Mouse (Mus musculus) hindbrain, postnatal 0 days (tissue): Measurements from ENCODE around the gene Slc28a3. TPM values are rescaled to one million over a fixed set of nuclear protein-coding genes. Genes with fewer than 3 reads are reported as not detected.

ENCODE experiments used
- ATAC-seq: fragments of 200-750 bp; cut with Nextera tagmentation; 2 replicates; pipeline ENCODE4 v1.8.0; 2017; ENCODE audit warnings: mild to moderate bottlenecking, moderate TSS enrichment, moderate library complexity
- DNase-seq: peaks from one replicate; pipeline ENCODE4 v3.0.0-alpha.2; 2015; ENCODE audit warnings: low spot score
- H3K27ac ChIP-seq: fragments of 300-500 bp; sonication (generic); 2 replicates; pipeline ENCODE4 v1.5.1; 2014; ENCODE audit warnings: mild to moderate bottlenecking
- H3K27me3 ChIP-seq: fragments of 300-500 bp; sonication (generic); 2 replicates; pipeline ENCODE4 v1.6.1; 2014; ENCODE audit warnings: low read length, mixed read lengths; ENCODE audit not compliant: insufficient read depth
- H3K36me3 ChIP-seq: fragments of 300-500 bp; sonication (generic); 2 replicates; pipeline ENCODE4 v1.6.1; 2014; ENCODE audit warnings: low read length, mixed read lengths; ENCODE audit not compliant: insufficient read depth
- H3K4me1 ChIP-seq: fragments of 300-500 bp; sonication (generic); 2 replicates; pipeline ENCODE4 v1.6.1; 2014; ENCODE audit warnings: antibody characterized with exemption, low read length, mixed read lengths; ENCODE audit not compliant: insufficient read depth
- H3K4me2 ChIP-seq: fragments of 300-500 bp; sonication (generic); 2 replicates; pipeline ENCODE4 v1.6.1; 2014; ENCODE audit warnings: low read depth, mild to moderate bottlenecking, low read length, moderate library complexity, mixed read lengths
- H3K4me3 ChIP-seq: fragments of 300-500 bp; sonication (generic); 2 replicates; pipeline ENCODE4 v1.5.1; 2014; ENCODE audit warnings: low read length
- H3K9ac ChIP-seq: fragments of 300-500 bp; sonication (generic); replicated peaks from 2 replicates; pipeline ENCODE4 v1.6.1; 2014; ENCODE audit warnings: mild to moderate bottlenecking, low read length, moderate library complexity, mixed read lengths
- H3K9me3 ChIP-seq: fragments of 300-500 bp; sonication (generic); 2 replicates; pipeline ENCODE4 v1.6.1; 2016; ENCODE audit warnings: low read length, mixed read lengths
- CTCF ChIP-seq: IDR thresholded peaks from 2 replicates; pipeline ENCODE4 v1.5.1; 2016; ENCODE audit warnings: antibody characterized with exemption, control low read depth, low read depth
- WGBS: fragments of 180-500 bp; shearing (Covaris S2); extraction: QIAGEN DNeasy Blood & Tissue Kit; methylation state at CpG from one replicate; pipeline ENCODE4 v1.1.7; 2014; 5-methylcytosine and 5-hydroxymethylcytosine counted together
- polyA plus RNA-seq: library from polyadenylated mRNA; unstranded; fragments of >200 nt; fragmentation: Nextera tagmentation; extraction: Ambion mirVana; gene quantifications from 2 replicates; pipeline ENCODE4 v1.2.1, GENCODE M21; 2015
- total RNA-seq: library from RNA; depleted of rRNA; stranded (reverse); fragments of >200 nt; gene quantifications from 2 replicates; pipeline ENCODE4 v1.2.3, GENCODE M21; 2014; rRNA removed

Slc28a3 gene
- 0.58 TPM in 1 of 2 replicates, not detected in the other for total RNA-seq
- polyA plus RNA-seq: 0.25 and 0.33 TPM in 2 replicates

DNA sequence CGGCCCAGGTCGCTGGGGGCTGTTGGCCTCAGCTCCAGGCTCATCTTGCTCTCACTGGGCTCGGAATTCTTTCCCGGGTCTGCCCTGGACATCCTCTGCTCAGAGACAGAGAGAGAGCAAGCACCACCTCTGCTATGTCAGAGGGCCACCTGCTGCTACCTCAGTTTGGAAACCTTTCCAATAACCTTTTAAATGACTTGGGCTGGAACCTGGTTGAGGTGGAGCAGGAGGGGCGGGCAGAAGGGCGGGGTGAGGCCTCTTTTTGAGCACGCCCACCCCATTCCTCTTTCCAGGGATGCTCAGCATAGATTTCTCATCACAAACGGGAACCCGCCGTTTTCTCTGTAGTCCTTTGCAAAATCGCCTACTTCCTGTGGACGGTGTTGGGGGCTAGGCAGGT is at the start of gene Slc28a3:
TSS of gene Slc28a3 (minus strand) at position 162 of the 400 bp plus-strand sequence.
- H3K27me3 ChIP-seq: no peaks in the 10 kb centered on the region
- WGBS: 17% methylated on average over 12 of the region's 12 CpGs
- DNase-seq: no peak
- no peaks in the 10 kb centered on the region for H3K36me3 ChIP-seq
- H3K9ac ChIP-seq: no peak within 1 kb of the TSS
- no peak within 1 kb of the TSS for H3K4me2 ChIP-seq
- no peaks in the 10 kb centered on the region for H3K9me3 ChIP-seq
- no peak within 1 kb of the TSS for H3K4me3 ChIP-seq
- H3K4me1 ChIP-seq: no peaks in the 10 kb centered on the region
- no peak within 1 kb of the TSS for H3K27ac ChIP-seq
- no peak for TF ChIP-seq CTCF
- no peak for ATAC-seq

DNA sequence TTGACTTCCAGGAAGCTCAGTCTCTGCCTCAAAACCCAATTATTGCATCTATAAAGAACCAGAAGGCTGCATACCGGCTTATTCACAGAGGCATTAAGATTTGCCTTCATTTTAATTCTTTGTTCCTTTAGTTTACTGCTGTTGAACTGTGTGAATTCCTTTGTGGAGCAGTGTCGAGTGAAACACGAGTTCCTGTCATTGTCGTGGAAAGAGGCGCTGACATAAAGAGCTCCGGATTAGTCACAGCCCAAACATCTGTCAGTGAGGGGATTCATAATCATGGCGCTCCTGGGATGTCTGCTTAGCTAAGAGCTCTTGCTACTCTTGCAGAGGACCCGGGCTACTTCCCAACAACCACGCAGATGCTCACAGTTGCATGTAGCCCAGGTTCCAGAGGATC is 47.3 kb upstream of the Slc28a3 start:
- Histone ChIP-seq H3K4me1 (no peaks in the 10 kb centered on the region), H3K4me2 (no peak overlapping the region), H3K27ac (no peak overlapping the region), H3K4me3 (no peak overlapping the region), H3K9me3 (no peaks in the 10 kb centered on the region), H3K36me3 (no peaks in the 10 kb centered on the region), H3K9ac (no peak overlapping the region), H3K27me3 (no peaks in the 10 kb centered on the region)
- WGBS: 16% methylated on average over 9 of the region's 9 CpGs
- TF ChIP-seq CTCF: no peak
- ATAC-seq (no peak), DNase-seq (no peak)

DNA sequence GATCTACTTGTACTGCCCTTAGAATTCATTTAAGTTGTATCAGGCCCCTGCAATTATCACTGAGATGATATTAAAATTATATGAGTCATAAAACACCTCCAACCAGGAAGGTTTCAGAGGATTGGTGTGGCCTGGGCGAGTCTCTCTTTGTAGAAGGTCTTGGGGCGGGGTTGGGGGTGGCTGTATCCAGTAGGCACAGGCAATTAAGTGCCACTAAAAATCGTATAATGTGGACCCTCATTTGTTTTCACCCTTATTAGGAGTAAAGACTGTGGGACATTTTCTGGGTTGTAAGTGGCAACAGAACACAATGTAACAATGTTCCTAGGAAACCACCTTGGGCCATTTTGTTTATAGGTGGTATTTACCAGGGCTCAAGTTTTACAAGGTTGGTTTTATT is 46.2 kb upstream of the Slc28a3 start:
- ATAC-seq: no peak
- no peaks in the 10 kb centered on the region for H3K27me3 ChIP-seq
- H3K9me3 ChIP-seq: no peaks in the 10 kb centered on the region
- no peak overlapping the region for H3K27ac ChIP-seq
- no peak for DNase-seq
- no peak overlapping the region for H3K4me2 ChIP-seq
- TF ChIP-seq CTCF: no peak
- 86% methylated on average over 3 of the region's 3 CpGs for WGBS
- H3K4me1 ChIP-seq: no peaks in the 10 kb centered on the region
- H3K36me3 ChIP-seq: no peaks in the 10 kb centered on the region
- H3K4me3 ChIP-seq: no peak overlapping the region
- no peak overlapping the region for H3K9ac ChIP-seq

GRCm38 (mm10) chr13:58655552-58655951 is 44.9 kb upstream of the Slc28a3 start:
- H3K9ac ChIP-seq: no peak overlapping the region
- H3K9me3 ChIP-seq: no peaks in the 10 kb centered on the region
- DNase-seq (no peak), ATAC-seq (no peak)
- no peak overlapping the region for H3K4me3 ChIP-seq
- no peaks in the 10 kb centered on the region for H3K4me1 ChIP-seq
- WGBS: 82% methylated on average over 10 of the region's 10 CpGs
- no peaks in the 10 kb centered on the region for H3K27me3 ChIP-seq
- no peak overlapping the region for H3K27ac ChIP-seq
- no peaks in the 10 kb centered on the region for H3K36me3 ChIP-seq
- peak; percentile 55 for TF ChIP-seq CTCF
- no peak overlapping the region for H3K4me2 ChIP-seq

DNA sequence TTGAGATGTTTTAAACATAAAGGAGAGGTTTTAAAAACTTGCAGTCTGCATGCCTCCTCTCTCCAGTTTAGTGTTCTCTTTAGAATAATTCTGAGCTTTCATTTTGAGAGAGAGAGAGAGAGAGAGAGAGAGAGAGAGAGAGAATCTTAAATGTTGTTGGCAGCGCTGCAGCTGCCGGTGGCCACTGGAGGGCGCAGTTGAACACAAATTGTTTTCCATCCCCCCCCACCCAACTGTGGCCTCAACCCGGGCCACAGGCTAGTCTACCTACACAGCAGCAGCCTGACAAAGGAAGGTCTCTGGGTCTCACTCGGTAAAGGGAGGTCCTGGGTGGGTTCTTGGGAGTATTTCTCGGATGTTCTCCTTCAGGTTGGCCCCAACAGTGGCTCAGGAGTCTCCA is 29.7 kb upstream of the Slc28a3 start:
- ATAC-seq (0 out of 2 replicates have a peak, but pooled peaks have one; percentile 33), DNase-seq (peak; percentile 90)
- Histone ChIP-seq H3K9ac (no peak overlapping the region), H3K9me3 (no peaks in the 10 kb centered on the region), H3K4me2 (no peak overlapping the region), H3K4me3 (no peak overlapping the region), H3K36me3 (no peaks in the 10 kb centered on the region), H3K4me1 (no peaks in the 10 kb centered on the region), H3K27me3 (no peaks in the 10 kb centered on the region), H3K27ac (no peak overlapping the region)
- 11% methylated on average over 6 of the region's 6 CpGs for WGBS
- TF ChIP-seq CTCF: peak; percentile 88

DNA sequence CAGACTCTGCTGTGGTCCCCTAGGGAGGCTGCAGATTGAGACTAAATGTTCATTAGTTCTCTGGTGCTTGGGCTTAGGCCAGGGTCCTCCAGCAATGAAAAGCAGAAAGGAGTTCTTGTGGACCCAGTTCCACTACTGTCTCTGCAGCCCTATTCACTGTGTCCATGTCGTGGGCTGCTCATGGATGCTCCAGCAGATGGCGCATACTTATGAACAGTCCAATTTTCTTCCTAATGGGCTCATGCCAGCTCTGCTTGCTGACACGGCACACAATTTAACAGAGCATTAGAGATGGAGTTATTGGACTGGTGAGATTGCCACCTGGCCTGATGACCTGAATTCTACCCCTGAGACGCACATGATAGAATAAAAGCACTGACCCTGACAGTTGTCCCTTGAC is 28.3 kb upstream of the Slc28a3 start:
- Histone ChIP-seq H3K27me3 (no peaks in the 10 kb centered on the region; the same call in 1 of the 2 replicates), H3K4me3 (no peak overlapping the region), H3K4me2 (no peak overlapping the region), H3K36me3 (no peaks in the 10 kb centered on the region), H3K27ac (no peak overlapping the region), H3K4me1 (no peaks in the 10 kb centered on the region), H3K9ac (no peak overlapping the region), H3K9me3 (no peaks in the 10 kb centered on the region)
- peak; percentile 88 for DNase-seq
- peak; percentile 70 for ATAC-seq
- 21% methylated on average over 4 of the region's 4 CpGs for WGBS
- peak; percentile 82 for TF ChIP-seq CTCF

DNA sequence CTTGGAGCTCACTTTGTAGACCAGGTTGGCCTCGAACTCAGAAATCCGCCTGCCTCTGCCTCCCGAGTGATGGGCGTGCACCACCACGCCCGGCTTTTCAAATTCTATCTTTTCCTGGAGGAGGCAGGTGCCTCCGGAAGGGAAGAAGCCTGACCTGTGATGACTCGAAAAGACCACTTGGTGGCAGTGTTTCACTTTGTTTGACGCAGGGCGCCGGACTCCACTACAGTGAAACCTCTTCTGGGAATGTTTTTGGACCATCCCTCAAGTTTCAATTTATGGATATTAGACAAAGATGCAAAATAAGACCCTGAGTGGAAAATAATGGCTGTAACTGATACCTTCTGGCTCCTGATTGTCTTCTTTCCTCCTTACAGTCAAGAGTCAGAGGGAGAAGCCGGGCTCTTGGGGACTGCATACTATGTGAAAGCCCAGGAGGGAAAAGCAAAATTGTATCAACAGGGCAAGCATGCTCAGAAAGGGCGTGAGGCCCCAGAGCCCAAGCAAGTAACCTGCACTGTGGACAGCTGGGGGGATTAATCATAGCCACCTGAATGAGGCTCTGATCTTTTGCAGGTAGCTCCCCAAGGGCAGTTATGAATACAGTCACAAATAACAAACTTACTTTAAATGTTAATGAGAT is 26.8 kb upstream of the Slc28a3 start:
- Histone ChIP-seq H3K27me3 (peaks cover 3% of the 10 kb centered on the region; the same call in 1 of the 2 replicates), H3K36me3 (no peaks in the 10 kb centered on the region), H3K27ac (no peak overlapping the region), H3K9ac (no peak overlapping the region), H3K4me3 (no peak overlapping the region), H3K4me2 (no peak overlapping the region), H3K4me1 (no peaks in the 10 kb centered on the region), H3K9me3 (no peaks in the 10 kb centered on the region)
- TF ChIP-seq CTCF: peak; percentile 83
- peak; percentile 55 for ATAC-seq
- DNase-seq: peak; percentile 93
- 15% methylated on average over 13 of the region's 13 CpGs for WGBS
